Mouse (Mus musculus): ENCODE measurements around the gene Cox6b2. TPM values are rescaled to one million over a fixed set of nuclear protein-coding genes. Genes with fewer than 3 reads are reported as not detected.
A peak's percentile ranks its signal among the peaks of the same experiment; 100 is the strongest.

Cox6b2 gene
- total RNA-seq, 2 experiments from 2014 or later: 7.3 to 8.8 TPM

GRCm38 (mm10) chr7:4771202-4771601 is 18.3 kb upstream of the Cox6b2 start, which contains the start of gene Fam71e2:
Gene Fam71e2, minus strand, starts transcription at chr7:4771302.
- no peak for DNase-seq
- intact Hi-C loops (cut with DNase I): no loop called here

DNA sequence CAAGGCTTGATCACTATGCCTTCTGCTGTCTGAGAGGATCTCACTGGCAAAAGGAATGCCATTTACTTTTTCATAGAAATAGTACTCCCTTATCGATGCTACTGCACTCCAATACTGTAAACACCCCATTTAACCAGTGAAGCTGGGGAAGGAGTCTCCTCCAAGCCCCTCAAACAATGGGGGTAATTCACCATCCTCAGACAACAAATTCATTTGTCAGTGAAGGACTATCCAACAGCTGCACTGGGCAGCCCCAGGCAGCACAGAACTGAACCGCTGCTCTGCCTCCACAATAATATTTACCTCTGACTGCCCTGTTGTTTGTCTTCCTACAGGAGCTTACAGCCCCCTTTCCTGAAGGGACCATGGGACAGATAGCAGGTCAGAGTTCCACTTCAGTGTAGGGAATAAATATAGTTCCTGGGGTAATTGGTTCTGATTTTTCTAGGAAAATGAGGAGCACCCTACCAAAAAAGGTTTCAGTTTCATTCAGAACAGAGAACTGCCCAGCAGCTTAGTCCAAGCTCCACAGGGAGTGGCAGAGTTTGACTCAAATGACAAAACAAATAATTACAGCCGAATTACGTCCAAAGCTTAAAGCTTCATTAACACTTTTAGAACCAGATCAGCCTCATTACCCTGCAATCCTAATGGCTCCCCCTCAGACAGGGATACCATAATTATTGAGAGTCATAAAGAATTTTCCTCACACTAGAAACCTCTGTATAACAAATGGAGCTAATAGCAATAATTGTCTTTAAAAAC is 12.2 kb upstream of the Cox6b2 start:
- intact Hi-C loops (cut with DNase I): no loop called here
- no peak for DNase-seq

DNA sequence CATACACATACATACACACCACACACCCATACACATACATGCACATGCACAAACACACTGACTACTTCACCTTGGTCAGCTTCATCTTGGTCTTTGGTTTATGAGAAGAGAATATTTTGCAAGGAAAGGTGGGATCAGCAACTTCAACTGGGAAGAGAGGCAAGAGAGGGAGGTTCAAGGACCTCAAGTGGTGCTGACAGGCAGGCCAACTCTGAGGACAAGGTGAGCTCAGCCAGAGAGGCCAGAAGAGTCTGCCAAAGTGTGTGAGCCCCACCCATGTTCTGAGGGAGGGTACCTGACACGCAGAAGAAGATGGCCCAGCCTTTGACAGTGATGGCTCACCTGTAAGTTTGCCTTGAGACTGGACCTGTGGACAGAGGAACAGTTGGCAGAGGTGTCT is 6.8 kb upstream of the Cox6b2 start:
- intact Hi-C loops (cut with DNase I): no loop called here
- DNase-seq: no peak

DNA sequence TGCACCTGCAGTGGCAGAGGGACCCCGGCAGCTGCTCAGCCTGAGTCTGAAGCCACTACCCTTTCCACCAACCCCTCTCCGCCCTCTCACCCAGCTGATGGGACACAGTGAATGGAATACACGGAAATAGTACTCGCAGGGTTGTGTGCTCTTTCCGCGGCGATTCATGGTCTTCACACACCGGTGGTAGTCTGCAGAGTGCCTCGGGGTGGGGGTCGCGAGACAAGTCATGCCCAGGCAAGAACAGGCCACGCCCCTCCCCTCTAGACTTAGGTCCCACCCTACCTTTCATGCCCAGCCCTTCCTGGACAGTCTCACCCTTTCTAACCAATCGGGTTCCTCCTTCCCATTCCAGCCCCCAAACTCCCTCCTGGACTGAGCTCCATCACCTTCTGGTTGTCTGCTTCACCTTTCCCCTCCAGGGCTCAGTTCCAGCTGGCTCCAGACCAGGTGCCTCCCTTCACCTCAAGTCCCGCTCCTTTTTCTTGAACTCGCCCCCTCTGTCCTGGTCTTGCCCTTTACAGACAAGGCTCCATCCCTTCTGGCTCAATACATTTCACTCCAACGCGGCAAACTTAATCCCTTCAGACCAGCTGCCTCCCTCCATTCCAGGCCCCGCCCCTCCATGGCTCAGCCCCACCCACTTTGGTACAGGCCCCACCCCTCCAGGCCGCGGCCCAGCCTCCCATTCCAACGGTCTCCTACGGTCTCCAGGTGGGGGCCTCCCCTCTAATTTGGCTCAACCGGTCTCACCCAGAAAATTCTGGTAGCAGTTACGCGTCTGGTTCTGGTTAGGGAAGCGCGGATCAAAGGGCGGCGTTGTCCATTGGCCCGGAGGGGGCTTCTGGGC is 698 bp downstream of the Cox6b2 start:
- DNase-seq: peak; percentile 47
- intact Hi-C loops (cut with DNase I): loop anchor here (5.0 kb wide), 1 partner anchor 35 kb away; the partner anchor contains the start of gene Tmem238

DNA sequence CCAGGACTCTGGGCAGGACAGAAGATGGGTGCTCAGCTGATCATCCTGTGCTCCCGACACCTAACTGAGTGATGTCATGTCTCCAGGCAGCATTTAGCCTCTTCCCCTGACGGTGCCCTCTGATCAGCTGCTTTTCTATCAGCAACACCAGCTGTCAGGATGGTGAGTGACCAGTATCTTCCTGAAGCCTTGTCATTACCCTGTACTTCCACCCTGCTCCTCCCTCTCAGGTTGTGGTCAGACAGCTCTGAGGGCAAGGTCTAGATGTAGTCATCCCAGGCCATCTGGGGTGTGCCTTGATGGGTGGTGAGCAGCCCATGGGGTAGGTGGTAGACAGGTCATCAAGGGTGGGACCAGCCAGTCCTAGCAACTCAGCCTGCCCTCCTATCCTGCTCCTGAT is 3.7 kb downstream of the Cox6b2 start:
- intact Hi-C loops (cut with DNase I): no loop called here
- no peak for DNase-seq

DNA sequence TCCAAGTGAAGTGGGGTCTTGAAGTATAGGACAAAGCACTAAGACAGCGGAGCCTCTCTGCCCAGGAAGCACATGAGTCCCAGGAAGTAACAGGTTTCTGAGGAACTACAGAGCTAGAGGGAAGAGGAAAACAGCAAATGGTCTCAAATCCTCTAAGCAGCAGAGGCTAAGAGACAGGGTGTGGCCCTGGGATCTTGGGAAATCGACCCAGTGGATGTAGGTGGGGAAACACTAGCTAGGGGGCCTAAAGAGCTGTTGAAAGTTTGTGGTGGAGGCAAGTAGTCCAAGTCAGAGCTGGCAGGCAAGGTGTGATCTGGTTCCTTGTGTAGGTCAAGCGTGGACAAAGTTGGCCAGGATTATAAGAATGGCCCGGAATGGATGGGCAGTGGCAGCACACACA is 4.6 kb downstream of the Cox6b2 start:
- intact Hi-C loops (cut with DNase I): no loop called here
- no peak for DNase-seq

- intact Hi-C loops (cut with DNase I): no loop called here
- DNase-seq: no peak
Measured at GRCm38 (mm10) chr7:4747156-4747899, 5.6 kb downstream of the Cox6b2 start.

- intact Hi-C loops (cut with DNase I): no loop called here
- no peak for DNase-seq
Measured at GRCm38 (mm10) chr7:4746326-4746980, 6.4 kb downstream of the Cox6b2 start.

GRCm38 (mm10) chr7:4744886-4745285 is 8.0 kb downstream of the Cox6b2 start:
- intact Hi-C loops (cut with DNase I): no loop called here
- no peak for DNase-seq

GRCm38 (mm10) chr7:4743354-4743753 is 9.5 kb downstream of the Cox6b2 start:
- intact Hi-C loops (cut with DNase I): no loop called here

GRCm38 (mm10) chr7:4742482-4742819 is 10.4 kb downstream of the Cox6b2 start:
- intact Hi-C loops (cut with DNase I): no loop called here
- DNase-seq: no peak

More at GRCm38 (mm10) chr7:4743354-4743753, 9.5 kb downstream of the Cox6b2 start:
- DNase-seq: no peak

GRCm38 (mm10) chr7:4741672-4742481 is 11.0 kb downstream of the Cox6b2 start:
- DNase-seq: no peak
- intact Hi-C loops (cut with DNase I): no loop called here

GRCm38 (mm10) chr7:4741151-4741550 is 11.7 kb downstream of the Cox6b2 start:
- intact Hi-C loops (cut with DNase I): no loop called here
- DNase-seq: peak; percentile 52

- intact Hi-C loops (cut with DNase I): no loop called here
- no peak for DNase-seq
Measured at GRCm38 (mm10) chr7:4740309-4740727, 12.6 kb downstream of the Cox6b2 start.

GRCm38 (mm10) chr7:4739544-4740275 is 13.2 kb downstream of the Cox6b2 start, which contains the start of gene Kmt5c:
Gene Kmt5c, plus strand, starts transcription at chr7:4740115.
- DNase-seq: peak; percentile 98
- intact Hi-C loops (cut with DNase I): no loop called here

- intact Hi-C loops (cut with DNase I): no loop called here
Measured at GRCm38 (mm10) chr7:4739041-4739543, 13.8 kb downstream of the Cox6b2 start.

DNA sequence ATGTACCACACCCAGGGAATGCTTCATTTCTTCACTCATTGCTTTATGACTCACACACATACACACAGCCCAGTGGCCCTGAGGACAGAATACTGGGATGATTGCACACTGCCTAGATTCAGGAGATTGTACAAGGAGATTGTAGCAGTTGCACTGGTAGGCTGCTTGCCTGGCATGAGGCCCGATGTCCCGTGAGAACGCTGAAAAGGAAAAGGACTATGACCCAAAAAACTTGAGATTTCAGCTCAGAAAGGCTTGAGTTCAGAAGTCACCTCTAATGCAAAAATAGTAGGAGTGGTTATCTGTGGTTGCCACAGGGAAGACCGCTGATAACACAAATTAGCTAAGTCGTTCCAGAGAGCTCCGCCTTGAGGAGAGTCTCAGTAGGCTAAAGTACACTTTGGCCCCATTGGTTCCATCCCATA is 19.9 kb downstream of the Cox6b2 start:
- intact Hi-C loops (cut with DNase I): no loop called here
- DNase-seq: no peak

More at GRCm38 (mm10) chr7:4739041-4739543, 13.8 kb downstream of the Cox6b2 start:
- no peak for DNase-seq

DNA sequence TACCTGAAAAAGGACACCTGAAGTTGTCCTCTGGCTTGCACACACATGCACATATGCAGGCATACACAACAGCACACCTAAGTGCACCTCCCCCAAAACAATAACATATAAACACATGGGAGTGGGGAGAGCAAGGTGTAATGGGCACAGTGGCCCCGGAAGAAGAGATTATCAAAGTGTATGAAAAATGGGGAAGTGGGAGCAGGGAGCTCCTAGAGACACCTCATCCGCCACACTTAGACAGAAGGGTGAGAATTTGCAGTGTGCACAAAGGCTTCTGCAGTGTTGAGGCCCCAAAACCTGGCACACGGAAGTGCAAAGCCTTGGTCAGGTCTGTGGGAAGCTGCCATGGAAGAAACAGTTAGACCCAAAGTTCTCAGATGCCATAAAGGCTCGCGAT is 21.8 kb downstream of the Cox6b2 start:
- no peak for DNase-seq
- intact Hi-C loops (cut with DNase I): no loop called here

- DNase-seq: no peak
- intact Hi-C loops (cut with DNase I): no loop called here
Measured at GRCm38 (mm10) chr7:4725169-4725568, 27.7 kb downstream of the Cox6b2 start, which contains the start of gene Tmem150b. Gene Tmem150b, minus strand, starts transcription at chr7:4725249.

All from left cerebral cortex, postnatal 4 days (tissue).